ENCODE assay signal across 22 mouse cellular contexts in genomic region chr4:100974455-100975035, GRCm38 (mm10). TPM values are rescaled to one million over a fixed set of nuclear protein-coding genes. Genes with fewer than 3 reads are reported as not detected.
DNase-seq lines count a peak whose midpoint lies in the region; ATAC-seq lines count a peak whose summit lies in the region.
"Had no signal": no experiment of that assay in that cellular context is flagged by ENCODE, and none has a peak within 500 bp of the region (broad histone marks: within the 10 kb centered on the region; RNA-seq: fewer than 3 reads in every experiment).

No protein-coding gene starts in this region.

- no peak overlapping the region for H3K4me3 ChIP-seq in forebrain, embryonic 11.5 days (ENCODE audit: low read depth, low read length)
- H3K4me3 ChIP-seq in hindbrain, embryonic 14.5 days (replicated peaks; ENCODE audit: low read length) = no peak overlapping the region
- no peak overlapping the region for H3K4me3 ChIP-seq in midbrain, embryonic 16.5 days (ENCODE audit: low read depth, low read length)
- H3K4me3 ChIP-seq: liver, embryonic 13.5 days had no signal

- no peaks in the 10 kb centered on the region for H3K27me3 ChIP-seq in forebrain, embryonic 11.5 days (ENCODE audit: control insufficient read depth, insufficient read depth, low read length)
- no peaks in the 10 kb centered on the region for H3K27me3 ChIP-seq in hindbrain, embryonic 14.5 days (ENCODE audit: control insufficient read depth, insufficient read depth, low read length)
- no peaks in the 10 kb centered on the region for H3K27me3 ChIP-seq in midbrain, embryonic 16.5 days (ENCODE audit: control insufficient read depth, insufficient read depth, low read depth, low read length)
- H3K27me3 ChIP-seq: liver, embryonic 13.5 days had no signal

- no peak overlapping the region for H3K4me2 ChIP-seq in forebrain, embryonic 11.5 days (ENCODE audit: low read depth, low read length, severe bottlenecking)
- no peak overlapping the region for H3K4me2 ChIP-seq in hindbrain, embryonic 14.5 days (replicated peaks)
- no peak overlapping the region for H3K4me2 ChIP-seq in midbrain, embryonic 16.5 days (ENCODE audit: low read length)
- H3K4me2 ChIP-seq: liver, embryonic 13.5 days had no signal

- peak; percentile 77 for ATAC-seq in forebrain, embryonic 11.5 days (replicated peaks; ENCODE audit: low FRiP score)
- peak; percentile 64 for ATAC-seq in hindbrain, embryonic 14.5 days (ENCODE audit: low FRiP score)
- ATAC-seq in midbrain, embryonic 16.5 days = peak; percentile 62
- no peak for ATAC-seq in erythroid progenitor cell, adult 5-6 weeks (replicated peaks; ENCODE audit: low FRiP score, poor library complexity, severe bottlenecking)

- WGBS in forebrain, embryonic 11.5 days = 35% methylated on average over 14 of the region's 14 CpGs
- 19% methylated on average over 14 of the region's 14 CpGs for WGBS in hindbrain, embryonic 14.5 days
- WGBS in midbrain, embryonic 16.5 days = 24% methylated on average over 14 of the region's 14 CpGs

- peak; percentile 82 for DNase-seq in embryo, embryonic 10 days (ENCODE audit: low spot score)
- DNase-seq in forebrain, embryonic 11.5 days (ENCODE audit: low spot score) = peak; percentile 69
- DNase-seq in hindbrain, embryonic 14.5 days (ENCODE audit: low spot score) = peak; percentile 51
- no peak for DNase-seq in ovary, postnatal 36 days (ENCODE audit: low spot score)
- DNase-seq in left cerebral cortex, adult 8-10 months (ENCODE audit: low spot score in 2 of 2) = no peak
- DNase-seq in right cerebral cortex, postnatal 14 days = no peak
- DNase-seq: B cell, adult 2 months; heart, postnatal 4 days; kidney, adult 8-10 months; liver, embryonic 13.5 days; lung, postnatal 14 days; thymus, adult 18-20 months had no signal

- peak overlapping the region; percentile 8; the same call in 1 of the 2 replicates for H3K27ac ChIP-seq in forebrain, embryonic 11.5 days (ENCODE audit: low read depth, low read length)
- peak overlapping the region; percentile 64 for H3K27ac ChIP-seq in hindbrain, embryonic 14.5 days
- peak overlapping the region; percentile 51 for H3K27ac ChIP-seq in midbrain, embryonic 16.5 days (ENCODE audit: low read length)
- H3K27ac ChIP-seq: liver, embryonic 13.5 days had no signal

- peaks cover under 1% of the 10 kb centered on the region; the same call in 1 of the 2 replicates for H3K36me3 ChIP-seq in forebrain, embryonic 11.5 days (ENCODE audit: control insufficient read depth, insufficient read depth, low read length)
- peaks cover 27% of the 10 kb centered on the region for H3K36me3 ChIP-seq in hindbrain, embryonic 14.5 days (replicated peaks; ENCODE audit: control insufficient read depth, insufficient read depth)
- H3K36me3 ChIP-seq in midbrain, embryonic 16.5 days (ENCODE audit: control insufficient read depth, insufficient read depth, low read length) = peaks cover 7% of the 10 kb centered on the region
- H3K36me3 ChIP-seq: G1E; liver, embryonic 13.5 days had no signal

- H3K9ac ChIP-seq in forebrain, embryonic 11.5 days (ENCODE audit: low read length) = no peak overlapping the region
- H3K9ac ChIP-seq in hindbrain, embryonic 14.5 days = no peak overlapping the region
- H3K9ac ChIP-seq in midbrain, embryonic 16.5 days (ENCODE audit: low read depth, low read length) = no peak overlapping the region
- H3K9ac ChIP-seq: liver, embryonic 13.5 days had no signal

- H3K9me3 ChIP-seq in forebrain, embryonic 11.5 days (ENCODE audit: control insufficient read depth, low read length) = no peaks in the 10 kb centered on the region
- H3K9me3 ChIP-seq in hindbrain, embryonic 14.5 days (ENCODE audit: control insufficient read depth, low read length) = no peaks in the 10 kb centered on the region
- no peaks in the 10 kb centered on the region for H3K9me3 ChIP-seq in midbrain, embryonic 16.5 days (replicated peaks; ENCODE audit: control insufficient read depth, low read length, poor library complexity, severe bottlenecking)
- H3K9me3 ChIP-seq: G1E; liver, embryonic 13.5 days had no signal

- H3K4me1 ChIP-seq in forebrain, embryonic 11.5 days (replicated peaks; ENCODE audit: control insufficient read depth, insufficient read depth, low read length) = peaks cover 8% of the 10 kb centered on the region; the same call in 1 of the 2 replicates
- H3K4me1 ChIP-seq in hindbrain, embryonic 14.5 days (replicated peaks; ENCODE audit: control insufficient read depth, insufficient read depth, low read length) = peaks cover 10% of the 10 kb centered on the region; the same call in 1 of the 2 replicates
- H3K4me1 ChIP-seq in midbrain, embryonic 16.5 days (ENCODE audit: control insufficient read depth, insufficient read depth, low read length) = peaks cover 9% of the 10 kb centered on the region
- H3K4me1 ChIP-seq: liver, embryonic 13.5 days had no signal

RNA-seq across cellular contexts. Expression of gene Gm10577, which starts 46.0 kb away (rescaled TPM):
- not detected in 2 replicates for polyA plus RNA-seq in forebrain, embryonic 11.5 days (2014; fragmentation: Nextera tagmentation; extraction: Ambion mirVana)
- not detected in 2 replicates for polyA plus RNA-seq in hindbrain, embryonic 14.5 days (2014; fragmentation: Nextera tagmentation; extraction: Ambion mirVana)
- not detected in 2 replicates for polyA plus RNA-seq in midbrain, embryonic 16.5 days (2015; fragmentation: Nextera tagmentation; extraction: Ambion mirVana)
- not detected for total RNA-seq in left cerebral cortex, adult 8-10 months (2022)
- total RNA-seq in erythroid progenitor cell, adult 5-6 weeks (2015; ENCODE audit: low replicate concordance) = not detected in 2 replicates
- not detected in 2 replicates for total RNA-seq in erythroid progenitor cell, adult 5-6 weeks (2017; ENCODE audit: low replicate concordance)
- total RNA-seq: G1E; gastrocnemius, adult 18-20 months; heart, adult 8-10 months; heart, postnatal 4 days; left cerebral cortex, postnatal 10 days; monocyte, adult 5-6 weeks had no signal
- polyA plus RNA-seq: cerebellum, adult 2 months; embryonic facial prominence, embryonic 14.5 days; G1E; large intestine, adult 2 months; liver, embryonic 13.5 days had no signal

Comparison
In these comparisons a context has a peak if more than half of its experiments do, and no peak if none do; other contexts are left out.
1. DNase-seq: peak in embryo, embryonic 10 days (single experiment), forebrain, embryonic 11.5 days (single experiment) and hindbrain, embryonic 14.5 days (single experiment); none in ovary, postnatal 36 days (single experiment), left cerebral cortex, adult 8-10 months (0 of 2) and right cerebral cortex, postnatal 14 days (single experiment).
2. H3K27ac ChIP-seq: peak in every context shown above with its lines; median percentile 64 in hindbrain, embryonic 14.5 days; 51 in midbrain, embryonic 16.5 days; 8 in forebrain, embryonic 11.5 days.